Mouse (Mus musculus) neural tube, embryonic 12.5 days (tissue): ENCODE results near the gene Mipep. TPM values are rescaled to one million over a fixed set of nuclear protein-coding genes. Genes with fewer than 3 reads are reported as not detected.

ENCODE experiments used
- ATAC-seq: fragments of 200-750 bp; cut with Nextera tagmentation; 2 replicates; pipeline ENCODE4 v1.8.0; 2017; ENCODE audit warnings: low read depth, mild to moderate bottlenecking, moderate TSS enrichment, moderate library complexity; ENCODE audit not compliant: low FRiP score
- H3K27ac ChIP-seq: fragments of 300-500 bp; sonication (generic); 2 replicates; pipeline ENCODE4 v1.5.1; 2016
- H3K27me3 ChIP-seq: fragments of 300-500 bp; sonication (generic); replicated peaks from 2 replicates; pipeline ENCODE4 v1.6.1; 2016; ENCODE audit warnings: mild to moderate bottlenecking
- H3K36me3 ChIP-seq: fragments of 300-500 bp; sonication (generic); 2 replicates; pipeline ENCODE4 v1.6.1; 2016; ENCODE audit warnings: mild to moderate bottlenecking
- H3K4me1 ChIP-seq: fragments of 300-500 bp; sonication (generic); 2 replicates; pipeline ENCODE4 v1.6.1; 2016
- H3K4me2 ChIP-seq: fragments of 300-500 bp; sonication (generic); replicated peaks from 2 replicates; pipeline ENCODE4 v1.6.1; 2016; ENCODE audit warnings: mild to moderate bottlenecking
- H3K4me3 ChIP-seq: fragments of 300-500 bp; sonication (generic); 2 replicates; pipeline ENCODE4 v1.5.1; 2016
- H3K9ac ChIP-seq: fragments of 300-500 bp; sonication (generic); 2 replicates; pipeline ENCODE4 v1.6.1; 2016; ENCODE audit warnings: mild to moderate bottlenecking
- H3K9me3 ChIP-seq: fragments of 300-500 bp; sonication (generic); 2 replicates; pipeline ENCODE4 v1.6.1; 2016; ENCODE audit warnings: mild to moderate bottlenecking
- WGBS: fragments of 180-500 bp; shearing (Covaris S2); methylation state at CpG from one replicate; pipeline ENCODE4 v1.1.7; 2016; 5-methylcytosine and 5-hydroxymethylcytosine counted together
- polyA plus RNA-seq: library from polyadenylated mRNA; unstranded; fragments of >200 nt; fragmentation: Nextera tagmentation; extraction: Ambion mirVana; gene quantifications from 2 replicates; pipeline ENCODE4 v1.2.1, GENCODE M21; 2016

Gene Mipep
- polyA plus RNA-seq, 1 experiment from 2014 or later: 20.3 TPM

DNA sequence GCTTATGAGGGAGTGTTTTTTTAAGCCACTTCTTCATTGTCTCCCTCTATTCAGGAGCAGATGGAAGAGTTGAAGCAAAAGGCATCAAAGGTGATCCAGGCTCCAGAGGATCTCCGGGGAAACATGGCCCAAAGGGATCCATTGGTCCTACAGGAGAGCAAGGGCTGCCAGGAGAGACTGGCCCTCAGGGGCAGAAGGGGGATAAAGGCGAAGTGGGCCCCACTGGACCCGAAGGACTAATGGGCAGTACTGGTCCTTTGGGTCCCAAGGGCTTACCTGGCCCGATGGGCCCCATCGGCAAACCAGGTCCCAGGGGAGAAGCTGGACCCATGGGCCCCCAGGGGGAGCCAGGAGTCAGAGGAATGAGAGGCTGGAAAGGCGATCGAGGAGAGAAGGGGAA is 5.2 kb upstream of the Mipep start:
- Histone ChIP-seq H3K4me2 (no peak overlapping the region), H3K9me3 (no peaks in the 10 kb centered on the region), H3K27ac (no peak overlapping the region), H3K27me3 (no peaks in the 10 kb centered on the region; the same call in 1 of the 2 replicates), H3K9ac (no peak overlapping the region), H3K4me3 (no peak overlapping the region), H3K36me3 (no peaks in the 10 kb centered on the region), H3K4me1 (no peaks in the 10 kb centered on the region)
- 94% methylated on average over 7 of the region's 7 CpGs for WGBS
- ATAC-seq: no peak

DNA sequence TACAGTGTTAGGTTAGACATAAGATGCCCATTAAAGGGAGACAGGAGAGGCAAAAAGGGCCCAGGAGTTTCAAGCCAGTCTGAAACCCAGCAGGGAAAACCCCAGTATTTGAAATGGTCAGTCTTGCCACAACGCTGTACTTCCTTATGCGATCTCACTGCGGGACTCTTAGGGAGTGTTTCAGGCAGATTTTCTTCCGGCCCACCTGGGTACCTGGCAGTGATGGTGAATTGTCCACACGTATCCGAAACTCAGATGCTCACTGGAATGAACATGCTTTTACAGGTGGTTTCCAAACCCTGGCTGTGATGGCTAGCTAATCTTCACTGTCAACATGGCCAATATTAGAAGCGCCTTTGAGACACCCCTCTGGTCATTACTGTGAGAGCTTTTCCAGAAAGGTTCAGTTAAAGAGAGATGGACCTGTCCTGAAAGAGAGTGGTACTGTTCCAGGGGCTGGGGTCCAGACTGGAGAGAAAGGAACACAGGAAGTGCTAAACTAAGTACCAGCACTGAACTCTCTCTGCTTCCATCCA is 2.2 kb upstream of the Mipep start:
- Histone ChIP-seq H3K4me1 (peaks cover 6% of the 10 kb centered on the region; the same call in 1 of the 2 replicates), H3K4me2 (no peak overlapping the region), H3K27ac (no peak overlapping the region), H3K36me3 (no peaks in the 10 kb centered on the region), H3K4me3 (no peak overlapping the region), H3K27me3 (no peaks in the 10 kb centered on the region; the same call in 1 of the 2 replicates), H3K9me3 (no peaks in the 10 kb centered on the region), H3K9ac (no peak overlapping the region)
- WGBS: 51% methylated on average over 7 of the region's 7 CpGs
- ATAC-seq: no peak

DNA sequence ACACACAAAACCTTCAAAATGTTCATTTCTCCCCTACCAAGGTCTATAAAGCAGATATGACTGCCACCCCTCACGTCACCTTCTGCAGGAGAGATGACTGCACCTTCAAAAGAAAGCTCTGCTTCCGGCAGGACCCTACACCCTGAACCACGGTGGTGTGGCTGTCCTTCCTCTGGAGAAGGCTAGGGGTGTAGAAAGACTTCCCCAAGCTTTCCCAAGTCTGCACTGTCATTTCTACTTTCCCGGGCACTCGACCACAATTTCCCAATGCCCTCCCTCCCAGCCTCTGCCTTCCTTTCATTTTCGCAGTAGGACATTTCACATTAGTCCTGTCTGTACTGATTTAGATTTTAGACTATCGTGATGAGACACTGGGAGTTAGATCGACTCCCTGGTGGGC is 1.2 kb upstream of the Mipep start:
- no peak overlapping the region for H3K4me3 ChIP-seq
- no peak overlapping the region for H3K9ac ChIP-seq
- WGBS: 47% methylated on average over 8 of the region's 8 CpGs
- ATAC-seq: no peak
- H3K9me3 ChIP-seq: no peaks in the 10 kb centered on the region
- peaks cover 5% of the 10 kb centered on the region; the same call in 1 of the 2 replicates for H3K36me3 ChIP-seq
- peaks cover 6% of the 10 kb centered on the region; the same call in 1 of the 2 replicates for H3K4me1 ChIP-seq
- no peaks in the 10 kb centered on the region; the same call in 1 of the 2 replicates for H3K27me3 ChIP-seq
- no peak overlapping the region for H3K4me2 ChIP-seq
- H3K27ac ChIP-seq: no peak overlapping the region

DNA sequence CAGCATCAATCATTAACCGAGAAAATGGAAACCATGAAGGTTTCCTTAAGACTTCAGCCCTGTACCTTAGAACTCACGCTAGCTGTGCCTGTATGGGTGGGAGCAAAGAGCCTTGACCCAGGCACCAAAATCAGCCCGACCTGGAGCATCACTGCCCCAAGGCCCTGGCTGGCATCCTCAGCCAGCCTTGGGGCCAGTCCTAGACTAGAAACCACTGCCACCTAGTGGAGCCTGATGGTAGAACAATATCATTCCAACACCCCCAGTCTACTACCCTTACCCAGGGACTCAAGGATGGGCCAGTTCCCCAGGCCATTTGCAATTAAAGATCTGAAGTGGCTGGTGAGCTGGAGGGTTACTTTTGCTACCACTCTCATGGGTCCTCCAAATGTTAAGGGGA is 5.7 kb downstream of the Mipep start:
- no peak; the same call in 1 of the 2 replicates for ATAC-seq
- 41% methylated on average over 3 of the region's 3 CpGs for WGBS
- Histone ChIP-seq H3K27me3 (no peaks in the 10 kb centered on the region), H3K9ac (no peak overlapping the region), H3K27ac (no peak overlapping the region), H3K4me2 (no peak overlapping the region), H3K36me3 (peaks cover 25% of the 10 kb centered on the region), H3K4me3 (no peak overlapping the region), H3K9me3 (no peaks in the 10 kb centered on the region), H3K4me1 (peaks cover 2% of the 10 kb centered on the region; the same call in 1 of the 2 replicates)

DNA sequence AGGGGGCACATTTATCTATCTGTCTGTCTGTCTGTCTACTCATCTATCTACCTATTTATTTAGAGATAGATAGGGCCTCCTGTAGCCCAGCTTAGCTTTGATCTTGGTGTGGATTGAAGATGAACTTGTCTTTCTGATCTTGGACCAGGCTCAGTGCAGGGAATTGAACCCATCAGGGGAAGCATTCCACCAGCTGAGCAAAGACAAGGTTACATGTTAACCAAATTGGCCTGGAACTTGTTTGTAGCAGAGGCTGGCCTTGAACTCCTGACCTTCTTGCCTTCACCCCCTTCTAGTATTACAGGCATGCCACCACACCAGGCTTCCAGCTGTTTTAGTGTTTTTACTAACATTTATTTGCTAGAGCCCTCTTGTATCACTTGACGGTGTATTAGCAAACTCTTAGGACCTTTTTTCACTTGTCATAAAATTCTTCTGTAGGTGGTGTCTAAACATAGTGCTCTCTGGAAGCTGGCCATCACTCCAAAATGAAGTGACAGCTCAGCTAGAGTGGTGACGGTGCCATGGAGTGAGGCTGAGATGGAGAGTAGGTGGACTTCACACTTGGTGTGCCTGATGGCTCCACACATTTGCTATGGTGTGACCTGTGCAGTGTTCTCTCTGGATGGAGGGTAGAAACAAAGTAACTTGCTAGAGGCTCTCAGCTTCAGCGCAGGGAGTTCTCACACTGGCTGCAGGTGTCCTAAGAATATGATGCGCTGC is 12.4 kb downstream of the Mipep start:
- Histone ChIP-seq H3K4me1 (no peaks in the 10 kb centered on the region), H3K9me3 (no peaks in the 10 kb centered on the region), H3K27ac (no peak overlapping the region), H3K36me3 (peaks cover 23% of the 10 kb centered on the region), H3K4me3 (no peak overlapping the region), H3K9ac (no peak overlapping the region), H3K4me2 (no peak overlapping the region), H3K27me3 (no peaks in the 10 kb centered on the region)
- no peak for ATAC-seq
- 89% methylated on average over 4 of the region's 4 CpGs for WGBS

DNA sequence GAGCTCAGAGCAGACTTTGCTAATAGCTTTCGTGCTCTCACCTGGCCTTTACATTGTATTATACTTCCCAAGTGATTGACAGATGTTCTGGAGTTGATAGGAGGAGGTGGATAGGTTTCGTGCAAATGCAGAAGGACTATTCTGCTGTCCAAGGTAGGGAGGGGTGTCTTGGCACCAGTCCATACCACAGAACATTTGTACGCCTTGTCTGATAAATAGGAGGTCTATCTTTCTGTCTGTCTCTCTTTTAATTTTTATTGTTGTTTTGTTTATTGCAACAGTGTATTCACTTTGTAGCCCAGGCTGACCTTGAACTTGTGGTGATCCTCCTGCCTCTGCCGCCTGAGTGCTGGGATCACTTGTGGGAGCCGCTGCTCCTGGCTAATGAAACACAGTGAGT is 13.2 kb downstream of the Mipep start:
- H3K36me3 ChIP-seq: peaks cover 23% of the 10 kb centered on the region
- no peak for ATAC-seq
- WGBS: 96% methylated on average over 5 of the region's 5 CpGs

DNA sequence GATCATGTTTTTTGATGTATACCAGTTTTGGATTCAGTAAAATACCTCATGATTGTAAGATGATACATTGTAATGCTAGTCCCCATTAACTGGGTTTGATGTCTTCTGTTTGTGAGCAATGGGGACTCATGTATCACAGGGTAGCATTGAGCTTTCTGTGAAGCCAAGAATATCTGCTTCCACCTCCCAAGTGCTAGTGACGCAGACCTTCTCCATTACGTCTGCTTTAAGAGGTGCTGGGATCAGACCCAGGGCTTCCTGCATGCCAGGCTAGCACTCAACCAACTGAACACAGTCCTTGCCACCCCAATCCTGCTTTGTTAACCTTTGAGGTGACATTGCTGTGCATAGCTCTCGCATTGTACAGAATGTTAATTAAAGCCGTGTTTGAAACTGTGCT is 14.3 kb downstream of the Mipep start:
- ATAC-seq: no peak
- no peaks in the 10 kb centered on the region for H3K9me3 ChIP-seq
- no peak overlapping the region for H3K4me2 ChIP-seq
- H3K36me3 ChIP-seq: peaks cover 28% of the 10 kb centered on the region
- H3K4me1 ChIP-seq: no peaks in the 10 kb centered on the region
- 95% methylated on average over 4 of the region's 4 CpGs for WGBS
- H3K4me3 ChIP-seq: no peak overlapping the region
- H3K27ac ChIP-seq: no peak overlapping the region
- no peak overlapping the region for H3K9ac ChIP-seq
- no peaks in the 10 kb centered on the region for H3K27me3 ChIP-seq

More for the DNA sequence above, 13.2 kb downstream of the Mipep start:
- no peak overlapping the region for H3K9ac ChIP-seq
- no peak overlapping the region for H3K27ac ChIP-seq
- no peak overlapping the region for H3K4me2 ChIP-seq
- no peaks in the 10 kb centered on the region for H3K4me1 ChIP-seq
- no peak overlapping the region for H3K4me3 ChIP-seq
- H3K9me3 ChIP-seq: no peaks in the 10 kb centered on the region
- H3K27me3 ChIP-seq: no peaks in the 10 kb centered on the region

DNA sequence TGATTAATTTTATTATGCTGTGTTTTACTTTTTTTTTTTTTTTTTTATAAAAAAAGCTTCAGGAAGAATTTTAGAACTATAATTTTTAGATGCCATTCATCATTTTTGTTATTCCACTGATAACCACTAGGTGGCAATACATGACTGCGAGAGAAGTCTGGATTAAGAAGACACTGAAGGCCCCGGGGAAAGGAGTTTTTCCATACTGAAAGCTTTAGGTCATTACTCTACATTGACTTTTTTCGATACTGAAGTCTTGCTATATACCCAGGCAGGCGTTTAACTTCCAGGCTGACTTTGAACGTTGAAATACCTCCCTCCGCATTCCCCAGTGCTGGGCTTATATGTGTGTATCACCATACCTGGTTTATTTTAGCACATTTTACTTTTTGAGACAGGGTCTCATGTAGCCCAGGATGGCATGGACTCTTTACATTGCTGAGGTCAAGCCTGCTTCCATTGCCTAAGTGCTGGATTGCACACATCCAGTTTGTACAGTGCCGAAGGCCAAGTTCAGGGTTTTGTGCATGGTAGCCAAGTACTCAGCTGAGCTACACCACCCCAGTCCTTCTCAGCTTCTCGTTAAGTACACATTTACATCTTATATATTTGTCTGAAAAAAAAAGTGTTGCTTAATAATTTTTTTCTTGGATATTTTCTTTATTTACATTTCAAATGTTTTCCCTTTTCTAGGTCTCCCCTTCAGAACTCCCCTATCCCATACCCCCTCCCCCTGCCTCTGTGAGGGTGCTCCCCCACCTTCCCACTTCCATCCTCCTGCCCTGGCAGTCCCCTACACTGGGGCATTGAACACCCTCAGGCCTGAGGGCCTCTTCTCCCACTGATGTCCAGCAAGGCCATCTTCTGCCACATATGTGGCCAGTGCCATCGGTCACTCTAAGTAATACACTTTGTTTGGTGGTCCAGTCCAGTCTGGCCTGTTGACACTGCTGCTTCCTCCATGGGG is 15.7 kb downstream of the Mipep start:
- no peak for ATAC-seq
- Histone ChIP-seq H3K4me1 (no peaks in the 10 kb centered on the region), H3K27ac (no peak overlapping the region), H3K9me3 (no peaks in the 10 kb centered on the region), H3K9ac (no peak overlapping the region), H3K4me3 (no peak overlapping the region), H3K27me3 (no peaks in the 10 kb centered on the region), H3K4me2 (no peak overlapping the region), H3K36me3 (peaks cover 32% of the 10 kb centered on the region)
- 60% methylated on average over 9 of the region's 9 CpGs for WGBS

DNA sequence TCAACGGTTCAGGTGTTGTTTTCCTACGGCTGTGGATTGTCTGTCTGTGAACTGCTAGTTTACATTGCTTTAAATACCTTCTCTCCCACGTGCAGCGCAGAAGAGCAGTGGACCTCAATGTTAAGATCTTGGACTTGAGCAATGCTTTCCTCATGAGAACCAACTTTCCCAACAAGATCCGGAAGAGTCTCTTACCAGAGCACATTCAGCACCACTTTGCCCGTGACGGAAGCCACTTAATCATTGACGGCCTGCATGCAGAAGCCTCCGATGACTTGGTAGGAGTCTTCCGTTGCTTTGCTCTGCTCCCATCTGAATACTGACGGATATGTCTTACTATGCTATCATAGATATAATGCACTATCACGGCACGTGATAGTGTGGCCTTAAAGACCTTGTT is 17.7 kb downstream of the Mipep start:
- Histone ChIP-seq H3K4me3 (no peak overlapping the region), H3K27ac (no peak overlapping the region), H3K36me3 (peaks cover 24% of the 10 kb centered on the region), H3K9ac (no peak overlapping the region), H3K9me3 (no peaks in the 10 kb centered on the region), H3K4me2 (no peak overlapping the region), H3K27me3 (no peaks in the 10 kb centered on the region), H3K4me1 (no peaks in the 10 kb centered on the region)
- ATAC-seq: no peak
- 97% methylated on average over 13 of the region's 13 CpGs for WGBS

DNA sequence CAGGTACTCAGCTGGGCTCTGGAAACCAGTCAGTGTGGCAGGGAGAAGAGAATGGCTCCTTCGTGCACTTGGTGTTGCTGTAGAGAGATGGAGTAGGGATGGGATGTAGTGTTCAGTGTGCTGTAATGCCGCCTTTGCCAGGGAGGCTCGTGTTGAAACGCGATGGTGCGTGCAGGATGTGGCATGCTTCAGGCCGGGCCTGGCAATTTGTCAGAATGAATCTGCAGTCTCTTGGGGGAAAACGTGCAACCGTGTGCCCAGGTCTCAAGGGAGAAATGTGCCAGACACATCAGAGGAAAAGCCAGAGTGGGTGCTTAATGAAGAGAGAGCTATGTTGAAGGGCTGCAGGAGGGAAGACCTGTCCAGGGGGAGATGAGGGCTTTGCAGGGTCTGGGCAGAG is 20.6 kb downstream of the Mipep start:
- Histone ChIP-seq H3K4me1 (no peaks in the 10 kb centered on the region), H3K4me2 (no peak overlapping the region), H3K36me3 (peaks cover 18% of the 10 kb centered on the region), H3K27me3 (no peaks in the 10 kb centered on the region), H3K9ac (no peak overlapping the region), H3K9me3 (no peaks in the 10 kb centered on the region), H3K4me3 (no peak overlapping the region), H3K27ac (no peak overlapping the region)
- WGBS: 92% methylated on average over 9 of the region's 9 CpGs
- ATAC-seq: no peak

DNA sequence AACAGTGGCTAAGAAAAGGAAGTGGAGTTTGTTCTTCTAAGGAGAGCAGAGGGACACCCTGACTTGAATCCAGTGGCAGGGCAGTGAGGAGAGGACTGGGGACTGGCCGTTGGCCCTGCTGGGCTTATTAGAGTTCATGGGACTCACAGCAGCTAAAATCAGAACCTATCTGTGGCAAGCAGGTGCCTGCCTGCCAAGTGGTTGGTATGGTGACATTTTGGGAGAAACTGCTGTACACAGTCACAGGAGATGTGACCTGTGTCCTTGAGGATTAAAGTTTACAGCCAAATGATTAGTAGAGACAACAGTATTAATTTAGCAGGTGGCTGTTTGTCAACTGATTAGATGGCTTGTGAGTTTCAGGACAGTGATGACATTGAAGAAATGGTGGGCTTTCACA is 21.5 kb downstream of the Mipep start:
- no peak overlapping the region for H3K27ac ChIP-seq
- H3K36me3 ChIP-seq: peaks cover 18% of the 10 kb centered on the region
- WGBS: 93% methylated on average over 1 of the region's 1 CpGs
- no peak overlapping the region for H3K9ac ChIP-seq
- no peak overlapping the region for H3K4me3 ChIP-seq
- no peak overlapping the region for H3K4me2 ChIP-seq
- H3K27me3 ChIP-seq: no peaks in the 10 kb centered on the region
- ATAC-seq: no peak
- H3K9me3 ChIP-seq: no peaks in the 10 kb centered on the region
- H3K4me1 ChIP-seq: no peaks in the 10 kb centered on the region

DNA sequence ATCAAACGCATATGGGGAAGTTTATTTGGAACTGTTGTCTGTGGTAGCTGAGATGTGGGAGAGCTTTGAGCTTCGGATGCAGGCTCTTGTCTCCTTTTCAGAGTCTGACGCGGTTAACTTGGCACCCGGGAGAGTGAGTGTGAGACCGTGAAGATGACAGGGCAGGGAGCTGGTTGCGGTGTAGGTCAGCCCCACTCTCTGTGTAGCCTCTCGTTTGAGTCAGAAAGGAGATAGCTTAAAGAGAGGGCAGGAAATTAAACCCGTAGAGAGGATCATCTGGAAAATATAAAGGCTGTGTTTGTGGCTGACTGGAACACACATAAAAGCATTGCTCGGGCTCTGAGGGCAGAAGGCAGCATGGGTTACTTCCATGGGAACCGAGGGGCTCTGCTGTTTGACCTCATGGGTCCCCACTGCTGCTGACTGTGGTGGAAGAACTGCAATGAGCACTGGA is 22.5 kb downstream of the Mipep start:
- ATAC-seq: no peak
- H3K9ac ChIP-seq: no peak overlapping the region
- no peaks in the 10 kb centered on the region for H3K27me3 ChIP-seq
- no peak overlapping the region for H3K27ac ChIP-seq
- peaks cover 18% of the 10 kb centered on the region for H3K36me3 ChIP-seq
- no peaks in the 10 kb centered on the region for H3K9me3 ChIP-seq
- no peak overlapping the region for H3K4me3 ChIP-seq
- no peaks in the 10 kb centered on the region for H3K4me1 ChIP-seq
- WGBS: 60% methylated on average over 11 of the region's 11 CpGs
- no peak overlapping the region for H3K4me2 ChIP-seq
